Mouse (Mus musculus): ENCODE measurements around the gene Ccdc12.

GRCm38 (mm10) chr9:110753773-110754172, 97.5 kb downstream of the Ccdc12 start:
- TF ChIP-seq CTCF (IDR thresholded peaks at IDR 0.05; ENCODE audit: extremely low read depth, insufficient read depth, low read length) (no peak), POLR2A (IDR thresholded peaks at IDR 0.05; ENCODE audit: extremely low read depth, insufficient read depth, low read length) (no peak)

Data from cortical plate, adult 2 months (tissue).